In the genomic region with DNA sequence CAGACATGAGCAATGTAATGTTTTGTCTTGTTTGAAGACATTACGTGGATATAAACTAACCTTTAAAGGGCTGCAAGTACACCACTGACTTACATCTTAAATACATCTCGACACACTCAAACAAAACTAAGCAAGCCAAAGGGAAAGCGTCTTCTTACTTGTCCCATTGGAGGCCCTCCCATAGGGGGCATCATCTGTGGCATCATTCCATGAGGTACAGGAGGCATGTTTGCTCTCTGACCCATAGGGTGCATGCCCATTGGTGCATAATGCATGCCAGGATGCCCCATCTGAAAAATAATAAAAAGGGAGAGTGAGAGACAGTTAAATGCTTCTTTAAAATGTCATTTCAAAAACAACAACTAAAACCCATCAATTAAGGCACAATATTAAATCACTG, we compare ENCODE assay signal across 8 mouse cellular contexts. TPM values are rescaled to one million over a fixed set of nuclear protein-coding genes. Genes with fewer than 3 reads are reported as not detected.
A peak's percentile ranks its signal among the peaks of the same experiment; 100 is the strongest.
DNase-seq lines count a peak whose midpoint lies in the region; ATAC-seq lines count a peak whose summit lies in the region.

No protein-coding gene starts in this region.

- ATAC-seq in hindbrain, embryonic 14.5 days (ENCODE audit: low FRiP score), result no peak
- ATAC-seq in midbrain, embryonic 11.5 days (ENCODE audit: low FRiP score), result no peak

- no peak overlapping the region for H3K9ac ChIP-seq in hindbrain, embryonic 14.5 days
- peak overlapping the region; percentile 40; the same call in 1 of the 2 replicates for H3K9ac ChIP-seq in midbrain, embryonic 11.5 days (ENCODE audit: low read length)

- no peak overlapping the region for H3K27ac ChIP-seq in heart, embryonic 10.5 days
- no peak overlapping the region for H3K27ac ChIP-seq in hindbrain, embryonic 14.5 days
- H3K27ac ChIP-seq in midbrain, embryonic 11.5 days (ENCODE audit: low read depth, low read length), result no peak overlapping the region

- H3K27me3 ChIP-seq in heart, embryonic 10.5 days (ENCODE audit: insufficient read depth, poor library complexity, severe bottlenecking), result no peaks in the 10 kb centered on the region
- no peaks in the 10 kb centered on the region for H3K27me3 ChIP-seq in hindbrain, embryonic 14.5 days (ENCODE audit: control insufficient read depth, insufficient read depth, low read length)
- no peaks in the 10 kb centered on the region for H3K27me3 ChIP-seq in midbrain, embryonic 11.5 days (ENCODE audit: control insufficient read depth, insufficient read depth, low read length)

- no peak for DNase-seq in heart, embryonic 10.5 days (ENCODE audit: low spot score)
- DNase-seq in heart, adult 8-10 months (ENCODE audit: low spot score), result no peak
- peak; percentile 26 for DNase-seq in CD4-positive helper T cell, adult 2 months (ENCODE audit: low read depth, low spot score)
- peak; percentile 62 for DNase-seq in cerebellum, postnatal 10 days
- DNase-seq in hindbrain, embryonic 14.5 days (ENCODE audit: low spot score), result no peak
- DNase-seq in midbrain, embryonic 11.5 days (ENCODE audit: low spot score, missing footprints), result peak; percentile 88
- no peak for DNase-seq in ovary, postnatal 36 days (ENCODE audit: low spot score)
- DNase-seq in adrenal gland, adult 8-10 months, result no peak

- H3K9me3 ChIP-seq in heart, embryonic 10.5 days, result no peaks in the 10 kb centered on the region
- no peaks in the 10 kb centered on the region for H3K9me3 ChIP-seq in hindbrain, embryonic 14.5 days (ENCODE audit: control insufficient read depth, low read length)
- no peaks in the 10 kb centered on the region for H3K9me3 ChIP-seq in midbrain, embryonic 11.5 days (ENCODE audit: control insufficient read depth, low read length)

- WGBS in heart, embryonic 10.5 days, result 79% methylated on average over 3 of the region's 3 CpGs
- WGBS in hindbrain, embryonic 14.5 days, result 71% methylated on average over 3 of the region's 3 CpGs
- WGBS in midbrain, embryonic 11.5 days, result 71% methylated on average over 3 of the region's 3 CpGs

- H3K4me1 ChIP-seq in heart, embryonic 10.5 days, result peaks cover 5% of the 10 kb centered on the region
- peaks cover 21% of the 10 kb centered on the region for H3K4me1 ChIP-seq in hindbrain, embryonic 14.5 days (replicated peaks; ENCODE audit: control insufficient read depth, insufficient read depth, low read length)
- peaks cover 14% of the 10 kb centered on the region for H3K4me1 ChIP-seq in midbrain, embryonic 11.5 days (ENCODE audit: control insufficient read depth, insufficient read depth, low read length)

- H3K36me3 ChIP-seq in heart, embryonic 10.5 days, result peaks cover 33% of the 10 kb centered on the region
- peaks cover 36% of the 10 kb centered on the region for H3K36me3 ChIP-seq in hindbrain, embryonic 14.5 days (replicated peaks; ENCODE audit: control insufficient read depth, insufficient read depth)
- H3K36me3 ChIP-seq in midbrain, embryonic 11.5 days (ENCODE audit: control insufficient read depth, insufficient read depth, low read length), result no peaks in the 10 kb centered on the region; the same call in 1 of the 2 replicates

- H3K4me3 ChIP-seq in heart, embryonic 10.5 days, result peak overlapping the region; percentile 91
- peak overlapping the region; percentile 99 for H3K4me3 ChIP-seq in hindbrain, embryonic 14.5 days (replicated peaks; ENCODE audit: low read length)
- H3K4me3 ChIP-seq in midbrain, embryonic 11.5 days (ENCODE audit: low read depth, low read length), result peak overlapping the region; percentile 74

- H3K4me2 ChIP-seq in hindbrain, embryonic 14.5 days (replicated peaks), result peak overlapping the region; percentile 72
- H3K4me2 ChIP-seq in midbrain, embryonic 11.5 days, result peak overlapping the region; percentile 54

RNA-seq across cellular contexts. Expression of a gene that starts 1.3 kb away (rescaled TPM):
- 115 and 141 TPM in 2 replicates for polyA plus RNA-seq in heart, embryonic 10.5 days (2016; fragmentation: Nextera tagmentation; extraction: Ambion mirVana)
- 10 to 100 TPM; 27.3 to 38.3 (median 30.7) TPM for total RNA-seq in heart, adult 8-10 months (2022)
- polyA plus RNA-seq in hindbrain, embryonic 14.5 days (2014; fragmentation: Nextera tagmentation; extraction: Ambion mirVana), result 103 and 124 TPM in 2 replicates
- polyA plus RNA-seq in midbrain, embryonic 11.5 days (2014; fragmentation: Nextera tagmentation; extraction: Ambion mirVana), result 190 and 194 TPM in 2 replicates
- total RNA-seq in adrenal gland, adult 8-10 months (2022), result 10 to 100 TPM; 76.1 to 81.2 (median 76.7) TPM

RNA-seq across cellular contexts. Expression of a gene that starts 1.7 kb away (rescaled TPM):
- 41.7 and 44.0 TPM in 2 replicates for polyA plus RNA-seq in heart, embryonic 10.5 days (2016; fragmentation: Nextera tagmentation; extraction: Ambion mirVana)
- total RNA-seq in heart, adult 8-10 months (2022), result 10 to 100 TPM in 3 of 4 experiments, 1 to 10 TPM in 1; 7.9 to 15.8 (median 11.3) TPM
- 27.4 and 31.2 TPM in 2 replicates for polyA plus RNA-seq in hindbrain, embryonic 14.5 days (2014; fragmentation: Nextera tagmentation; extraction: Ambion mirVana)
- polyA plus RNA-seq in midbrain, embryonic 11.5 days (2014; fragmentation: Nextera tagmentation; extraction: Ambion mirVana), result 76.1 and 80.5 TPM in 2 replicates
- 10 to 100 TPM; 19.2 to 27.1 (median 21.4) TPM for total RNA-seq in adrenal gland, adult 8-10 months (2022)

Comparison
In these comparisons a context has a peak if more than half of its experiments do, and no peak if none do; other contexts are left out.
1. DNase-seq: peak in CD4-positive helper T cell, adult 2 months (single experiment), cerebellum, postnatal 10 days (2 of 2) and midbrain, embryonic 11.5 days (single experiment); none in heart, embryonic 10.5 days (single experiment), heart, adult 8-10 months (single experiment), hindbrain, embryonic 14.5 days (single experiment), ovary, postnatal 36 days (single experiment) and adrenal gland, adult 8-10 months (single experiment).
2. Peak in every context shown above with its lines, with median percentiles within 50 percentile points of each other: H3K4me3 ChIP-seq.